Mouse (Mus musculus): ENCODE data around the gene Stxbp1.

DNA sequence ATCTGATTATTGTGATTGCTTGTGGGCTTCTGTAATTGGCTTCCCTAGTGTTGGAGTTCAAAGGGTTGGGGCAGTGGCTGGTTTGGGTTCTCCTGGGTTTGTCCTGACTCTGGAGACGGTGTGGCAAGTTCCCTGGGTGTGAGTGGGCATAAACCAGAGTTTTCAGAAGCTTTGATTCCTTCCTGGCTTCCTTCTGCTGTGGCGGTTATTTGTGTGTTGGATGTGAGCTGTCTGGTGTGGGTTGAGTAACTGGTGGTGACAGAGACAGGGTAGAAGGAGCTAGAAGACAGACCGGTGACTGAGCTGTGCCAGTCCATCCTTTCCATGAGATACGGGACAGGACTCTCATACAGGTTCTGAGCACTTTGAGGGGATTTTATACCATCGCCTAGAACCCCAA is 32.5 kb upstream of the Stxbp1 start:
- TF ChIP-seq CTCF (IDR thresholded peaks at IDR 0.05; ENCODE audit: low read depth): no peak
- no peak for TF ChIP-seq EP300 (optimal IDR thresholded peaks at IDR 0.05)
